Mouse (Mus musculus) layer of hippocampus, postnatal 36 days (tissue): ENCODE measurements at regions not wholly inside any gene's neighbourhood (a gene's known extent, or its start where the extent isn't known, plus 50 kb on each side); places are given as distances from the start of the nearest gene placed in this dataset.
A peak's percentile ranks its signal among the peaks of the same experiment; 100 is the strongest.

Experiments used
- DNase-seq, 2 experiments: peaks; one replicate each; pipeline ENCODE4 v3.0.0; 2022

DNA sequence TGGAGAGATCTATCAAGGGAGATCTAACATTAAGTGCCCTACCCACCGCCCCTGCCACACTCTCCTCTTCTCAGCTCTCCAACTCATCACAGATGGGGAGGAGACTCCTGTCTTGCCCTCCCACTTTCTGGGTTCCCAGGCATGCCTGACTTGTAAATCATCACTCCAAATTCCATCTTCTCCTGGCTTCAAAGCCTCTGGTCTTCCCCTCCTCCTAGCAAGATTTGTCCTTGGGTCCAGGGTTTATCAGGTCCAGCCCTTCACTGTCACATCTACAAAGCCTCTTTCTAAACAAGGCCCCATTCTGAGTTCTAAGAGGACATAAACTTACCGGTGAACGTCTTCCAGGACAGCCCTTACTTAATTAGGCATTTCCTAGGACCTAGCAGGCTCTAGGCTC, 73.3 kb upstream of the Col5a1 start:
- no peak for DNase-seq

DNA sequence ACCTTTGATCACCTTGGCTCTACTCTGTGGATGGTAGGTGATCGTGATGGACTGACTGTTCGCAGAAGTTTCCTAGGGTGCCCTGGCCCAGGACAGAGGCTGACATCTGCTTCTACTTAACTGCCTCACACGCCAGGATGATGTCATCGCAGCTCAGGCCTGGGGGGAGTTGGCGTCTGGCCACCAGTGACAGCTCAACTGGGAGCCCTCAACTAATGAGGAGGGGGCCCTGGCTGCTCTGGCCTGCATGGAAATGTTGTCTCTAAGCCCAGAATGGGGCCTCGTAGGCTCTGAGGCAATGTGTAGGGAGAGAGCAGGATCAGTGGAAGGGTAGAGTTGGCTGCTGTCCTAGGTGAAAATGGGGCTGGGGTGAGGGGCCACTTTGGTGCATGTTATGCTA, 72.9 kb upstream of the Col5a1 start:
- no peak for DNase-seq

DNA sequence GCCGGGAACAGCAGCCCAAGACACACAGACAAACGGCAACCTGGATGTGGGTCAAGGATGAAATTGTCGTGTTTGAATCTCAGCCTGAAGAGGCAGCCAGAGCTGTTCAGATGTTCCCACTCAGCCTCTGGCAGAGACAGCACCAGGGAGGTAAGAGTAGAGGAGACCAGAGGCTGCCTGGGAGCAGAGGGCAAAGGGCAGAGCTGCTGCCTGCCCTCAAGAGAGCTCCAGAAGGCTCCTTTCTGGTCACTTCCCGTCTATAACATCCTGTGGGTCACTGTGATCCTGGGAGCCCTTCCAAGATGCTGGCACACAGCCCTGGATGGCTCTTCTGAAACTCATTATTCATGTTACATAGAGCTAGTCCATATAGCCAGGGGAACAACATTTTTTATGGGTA, 67.6 kb upstream of the Col5a1 start:
- no peak for DNase-seq

- no peak for DNase-seq
Measured at GRCm38 (mm10) chr2:27826826-27827225, 59.4 kb upstream of the Col5a1 start.

DNA sequence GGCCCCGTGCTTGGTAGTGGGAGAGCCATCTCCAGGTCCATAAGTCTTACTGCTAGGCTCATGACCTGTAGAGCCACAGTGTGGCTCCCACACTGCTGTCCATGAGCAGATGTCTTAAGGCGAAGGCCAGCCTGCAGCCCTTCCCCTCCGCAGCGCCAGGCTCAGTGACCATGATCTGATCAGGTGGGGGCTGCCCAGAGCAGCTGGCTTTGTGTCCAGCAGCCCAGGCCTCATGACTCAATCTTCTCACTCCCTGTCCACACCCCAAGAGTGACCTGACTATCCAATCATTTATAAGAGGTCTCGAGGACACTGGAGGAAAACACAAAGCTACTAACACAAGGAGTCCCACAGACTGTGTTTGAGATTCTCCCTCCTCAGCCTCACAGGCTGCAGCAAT, 58.6 kb upstream of the Col5a1 start:
- no peak for DNase-seq

GRCm38 (mm10) chr2:27828237-27828636, 58.0 kb upstream of the Col5a1 start:
- DNase-seq: no peak

- DNase-seq: no peak
Measured at GRCm38 (mm10) chr2:27829551-27829950, 56.7 kb upstream of the Col5a1 start.

GRCm38 (mm10) chr2:27834971-27835370, 51.3 kb upstream of the Col5a1 start:
- no peak for DNase-seq

GRCm38 (mm10) chr2:27835758-27836460, 50.3 kb upstream of the Col5a1 start:
- DNase-seq: peak; percentile 49 to 52
